8 mouse cellular contexts compared by ENCODE assay signal in genomic region chr1:180641137-180641517, GRCm38 (mm10). TPM values are rescaled to one million over a fixed set of nuclear protein-coding genes. Genes with fewer than 3 reads are reported as not detected.
DNase-seq lines count a peak whose midpoint lies in the region; ATAC-seq lines count a peak whose summit lies in the region.

Gene Lin9 (plus strand): TSS chr1:180641150.

- peak; percentile 89 for DNase-seq in 3T3-L1 (ENCODE audit: low read depth, low spot score)
- peak; percentile 83 to 88 for DNase-seq in adrenal gland, postnatal 4 days (ENCODE audit: low spot score in 2 of 2)
- DNase-seq in embryonic facial prominence, embryonic 14.5 days (ENCODE audit: low spot score) = peak; percentile 97
- peak; percentile 81 to 88 for DNase-seq in heart, adult 9 months (ENCODE audit: low spot score in 2 of 2)
- peak; percentile 60 to 83 for DNase-seq in monocyte, adult 2 months (ENCODE audit: low read depth in 1 of 2, low spot score in 2 of 2)
- DNase-seq in spleen, postnatal 36 days (ENCODE audit: low spot score in 2 of 2) = peak; percentile 90 to 92

- peak within 1 kb of the TSS; percentile 72 for H3K4me2 ChIP-seq in embryonic facial prominence, embryonic 14.5 days (ENCODE audit: low read depth, low read length)
- H3K4me2 ChIP-seq in kidney, embryonic 14.5 days (replicated peaks; ENCODE audit: low read depth, low read length) = peak within 1 kb of the TSS; percentile 78
- H3K4me2 ChIP-seq in limb, embryonic 15.5 days = peak within 1 kb of the TSS; percentile 82

- H3K27me3 ChIP-seq in embryonic facial prominence, embryonic 14.5 days (replicated peaks; ENCODE audit: control insufficient read depth, insufficient read depth, low read length) = no peaks in the 10 kb centered on the region
- no peaks in the 10 kb centered on the region for H3K27me3 ChIP-seq in kidney, embryonic 14.5 days (ENCODE audit: control insufficient read depth, insufficient read depth, low read length)
- H3K27me3 ChIP-seq in limb, embryonic 15.5 days = no peaks in the 10 kb centered on the region

- peak within 1 kb of the TSS; percentile 99 for H3K9ac ChIP-seq in embryonic facial prominence, embryonic 14.5 days (ENCODE audit: low read depth, low read length)
- peak within 1 kb of the TSS; percentile 99 for H3K9ac ChIP-seq in kidney, embryonic 14.5 days (ENCODE audit: low read depth, low read length)
- H3K9ac ChIP-seq in limb, embryonic 15.5 days = peak within 1 kb of the TSS; percentile 95

- peak; percentile 92 for ATAC-seq in embryonic facial prominence, embryonic 14.5 days (ENCODE audit: low read depth)
- ATAC-seq in kidney, embryonic 14.5 days (ENCODE audit: low FRiP score, low TSS enrichment) = peak; percentile 92
- peak; percentile 81 for ATAC-seq in limb, embryonic 15.5 days (ENCODE audit: insufficient number of reproducible peaks, low FRiP score, low TSS enrichment, low read depth)

- no peaks in the 10 kb centered on the region for H3K36me3 ChIP-seq in embryonic facial prominence, embryonic 14.5 days (ENCODE audit: control insufficient read depth, insufficient read depth, low read length)
- peaks cover 3% of the 10 kb centered on the region; the same call in 1 of the 2 replicates for H3K36me3 ChIP-seq in kidney, embryonic 14.5 days (ENCODE audit: control insufficient read depth, insufficient read depth, low read length)
- no peaks in the 10 kb centered on the region for H3K36me3 ChIP-seq in limb, embryonic 15.5 days

- 0% methylated on average over 10 of the region's 47 CpGs for WGBS in embryonic facial prominence, embryonic 14.5 days
- 0% methylated on average over 41 of the region's 47 CpGs for WGBS in kidney, embryonic 14.5 days
- under 1% methylated on average over 45 of the region's 47 CpGs for WGBS in limb, embryonic 15.5 days

- peaks cover 14% of the 10 kb centered on the region for H3K4me1 ChIP-seq in embryonic facial prominence, embryonic 14.5 days (ENCODE audit: control insufficient read depth, insufficient read depth, low read length)
- H3K4me1 ChIP-seq in kidney, embryonic 14.5 days (ENCODE audit: control insufficient read depth, insufficient read depth, low read length) = peaks cover 19% of the 10 kb centered on the region
- peaks cover 21% of the 10 kb centered on the region for H3K4me1 ChIP-seq in limb, embryonic 15.5 days

- peak within 1 kb of the TSS; percentile 95 for H3K27ac ChIP-seq in embryonic facial prominence, embryonic 14.5 days (replicated peaks; ENCODE audit: low read depth, low read length)
- H3K27ac ChIP-seq in kidney, embryonic 14.5 days (ENCODE audit: low read depth, low read length) = peak within 1 kb of the TSS; percentile 95
- H3K27ac ChIP-seq in limb, embryonic 15.5 days = peak within 1 kb of the TSS; percentile 91

- no peaks in the 10 kb centered on the region for H3K9me3 ChIP-seq in embryonic facial prominence, embryonic 14.5 days (ENCODE audit: control insufficient read depth, low read length)
- no peaks in the 10 kb centered on the region; the same call in 1 of the 2 replicates for H3K9me3 ChIP-seq in kidney, embryonic 14.5 days (ENCODE audit: control insufficient read depth, low read length)
- no peaks in the 10 kb centered on the region for H3K9me3 ChIP-seq in limb, embryonic 15.5 days

- H3K4me3 ChIP-seq in embryonic facial prominence, embryonic 14.5 days (ENCODE audit: low read depth, low read length) = peak within 1 kb of the TSS; percentile 98
- peak within 1 kb of the TSS; percentile 98 for H3K4me3 ChIP-seq in kidney, embryonic 14.5 days (ENCODE audit: low read length)
- H3K4me3 ChIP-seq in limb, embryonic 15.5 days = peak within 1 kb of the TSS; percentile 95

RNA-seq across cellular contexts. Expression of gene Lin9, which starts in this region (rescaled TPM):
- total RNA-seq in adrenal gland, postnatal 4 days (2021) = 10 to 100 TPM; 12.2 to 12.3 TPM
- 13.6 and 14.0 TPM in 2 replicates for polyA plus RNA-seq in embryonic facial prominence, embryonic 14.5 days (2014; fragmentation: Nextera tagmentation; extraction: Ambion mirVana)
- polyA plus RNA-seq in kidney, embryonic 14.5 days (2014; fragmentation: Nextera tagmentation; extraction: Ambion mirVana) = 19.3 and 22.0 TPM in 2 replicates
- polyA plus RNA-seq in limb, embryonic 15.5 days (2015; fragmentation: Nextera tagmentation; extraction: Ambion mirVana) = 14.4 and 15.3 TPM in 2 replicates

Comparison
In these comparisons a context has a peak if more than half of its experiments do, and no peak if none do; other contexts are left out.
1. Peak in every context shown above with its lines: DNase-seq, ATAC-seq, H3K4me3 ChIP-seq and H3K27ac ChIP-seq.